Mouse (Mus musculus) MEL-GATA-1-ER (cell line): ENCODE data around the gene Olfr60.

ENCODE experiments used
- DNase-seq: peaks from one replicate; pipeline ENCODE4 v3.0.0-alpha.2; 2012; ENCODE audit warnings: low read depth; ENCODE audit errors: extremely low read depth

The Olfr60 gene

GRCm38 (mm10) chr7:140361571-140361970, at the start of gene Olfr60:
Gene Olfr60 (minus strand): TSS chr7:140361671.
- DNase-seq: no peak

- DNase-seq: no peak
Measured at GRCm38 (mm10) chr7:140402818-140403217, 41.3 kb upstream of the Olfr60 start, which contains the start of gene Olfr531. Gene Olfr531 (minus strand): TSS chr7:140402918.

- DNase-seq: no peak
Measured at GRCm38 (mm10) chr7:140376911-140377310, 15.4 kb upstream of the Olfr60 start.

GRCm38 (mm10) chr7:140376231-140376630, 14.8 kb upstream of the Olfr60 start, which contains the start of gene Olfr530:
Gene Olfr530 (minus strand): TSS chr7:140376331.
- DNase-seq: no peak

- no peak for DNase-seq
Measured at GRCm38 (mm10) chr7:140374300-140374699, 12.8 kb upstream of the Olfr60 start.

- DNase-seq: no peak
Measured at GRCm38 (mm10) chr7:140333717-140334116, 27.8 kb downstream of the Olfr60 start, which contains the start of gene Olfr527. Gene Olfr527 (plus strand): TSS chr7:140334017.

GRCm38 (mm10) chr7:140329766-140330304, 31.6 kb downstream of the Olfr60 start:
- DNase-seq: no peak

GRCm38 (mm10) chr7:140321135-140321534, 40.3 kb downstream of the Olfr60 start:
- DNase-seq: no peak

- no peak for DNase-seq
Measured at GRCm38 (mm10) chr7:140320558-140320957, 40.9 kb downstream of the Olfr60 start, which contains the start of gene Olfr525. Gene Olfr525 (plus strand): TSS chr7:140320858.

- no peak for DNase-seq
Measured at GRCm38 (mm10) chr7:140319861-140320385, 41.5 kb downstream of the Olfr60 start.

GRCm38 (mm10) chr7:140299416-140299815, 62.1 kb downstream of the Olfr60 start:
- no peak for DNase-seq

- no peak for DNase-seq
Measured at GRCm38 (mm10) chr7:140296876-140297275, 64.6 kb downstream of the Olfr60 start.

GRCm38 (mm10) chr7:140295746-140296145, 65.7 kb downstream of the Olfr60 start:
- DNase-seq: no peak
